Mouse (Mus musculus): ENCODE measurements around the gene 1700010B08Rik. TPM values are rescaled to one million over a fixed set of nuclear protein-coding genes. Genes with fewer than 3 reads are reported as not detected.
"Not testable (repeated sequence)": the region's sequence is repeated elsewhere in the genome, so short reads cannot be mapped to it uniquely, and the experiment has no call there.

1700010B08Rik gene
- polyA plus RNA-seq (2015; fragmentation: Nextera tagmentation; extraction: Ambion mirVana): not detected in 2 replicates

- 85% methylated on average over 6 of the region's 7 CpGs for WGBS
- H3K4me2 ChIP-seq (replicated peaks); H3K9me3 ChIP-seq; H3K4me3 ChIP-seq (replicated peaks); H3K4me1 ChIP-seq (replicated peaks); H3K36me3 ChIP-seq; H3K27ac ChIP-seq; H3K9ac ChIP-seq; H3K27me3 ChIP-seq (replicated peaks); ATAC-seq: not testable (repeated sequence)
Observed at GRCm38 (mm10) chr2:173719115-173719514, at the start of gene 1700010B08Rik. 1700010B08Rik (plus strand) TSS chr2:173719415.

- Histone ChIP-seq H3K27ac (no peak overlapping the region), H3K4me2 (replicated peaks) (no peak overlapping the region), H3K4me3 (replicated peaks) (no peak overlapping the region), H3K9ac (no peak overlapping the region), H3K9me3 (no peaks in the 10 kb centered on the region), H3K27me3 (replicated peaks) (no peaks in the 10 kb centered on the region), H3K4me1 (replicated peaks) (no peaks in the 10 kb centered on the region), H3K36me3 (no peaks in the 10 kb centered on the region)
- WGBS: 73% methylated on average over 2 of the region's 2 CpGs
- no peak for ATAC-seq
Observed at GRCm38 (mm10) chr2:173672328-173672896, 46.8 kb upstream of the 1700010B08Rik start.

- no peak overlapping the region for H3K27ac ChIP-seq
- 71% methylated on average over 1 of the region's 1 CpGs for WGBS
- H3K4me1 ChIP-seq (replicated peaks): no peaks in the 10 kb centered on the region
- H3K27me3 ChIP-seq (replicated peaks): no peaks in the 10 kb centered on the region
- no peaks in the 10 kb centered on the region for H3K9me3 ChIP-seq
- H3K9ac ChIP-seq: no peak overlapping the region
- no peaks in the 10 kb centered on the region for H3K36me3 ChIP-seq
- no peak for ATAC-seq
- no peak overlapping the region for H3K4me2 ChIP-seq (replicated peaks)
- H3K4me3 ChIP-seq (replicated peaks): no peak overlapping the region
Observed at GRCm38 (mm10) chr2:173673469-173673868, 45.7 kb upstream of the 1700010B08Rik start.

GRCm38 (mm10) chr2:173678593-173678992, 40.6 kb upstream of the 1700010B08Rik start:
- ATAC-seq: peak; percentile 76

GRCm38 (mm10) chr2:173679217-173679616, 40.0 kb upstream of the 1700010B08Rik start:
- Histone ChIP-seq H3K27me3 (replicated peaks) (no peaks in the 10 kb centered on the region), H3K27ac (no peak overlapping the region), H3K4me2 (replicated peaks) (no peak overlapping the region), H3K4me3 (replicated peaks) (no peak overlapping the region), H3K4me1 (replicated peaks) (peaks cover 9% of the 10 kb centered on the region), H3K36me3 (no peaks in the 10 kb centered on the region), H3K9me3 (no peaks in the 10 kb centered on the region), H3K9ac (no peak overlapping the region)
- ATAC-seq: no peak
- 56% methylated on average over 3 of the region's 3 CpGs for WGBS

More at GRCm38 (mm10) chr2:173678593-173678992, 40.6 kb upstream of the 1700010B08Rik start:
- Histone ChIP-seq H3K9ac (no peak overlapping the region), H3K4me1 (replicated peaks) (peaks cover 9% of the 10 kb centered on the region), H3K27ac (no peak overlapping the region), H3K27me3 (replicated peaks) (no peaks in the 10 kb centered on the region), H3K4me2 (replicated peaks) (no peak overlapping the region), H3K36me3 (no peaks in the 10 kb centered on the region), H3K4me3 (replicated peaks) (no peak overlapping the region), H3K9me3 (no peaks in the 10 kb centered on the region)
- 91% methylated on average over 2 of the region's 2 CpGs for WGBS

- Histone ChIP-seq H3K4me2 (replicated peaks) (no peak overlapping the region), H3K4me1 (replicated peaks) (peaks cover 9% of the 10 kb centered on the region), H3K4me3 (replicated peaks) (no peak overlapping the region), H3K36me3 (no peaks in the 10 kb centered on the region), H3K27me3 (replicated peaks) (no peaks in the 10 kb centered on the region), H3K9me3 (no peaks in the 10 kb centered on the region), H3K27ac (no peak overlapping the region), H3K9ac (no peak overlapping the region)
- 68% methylated on average over 1 of the region's 1 CpGs for WGBS
- no peak for ATAC-seq
Observed at GRCm38 (mm10) chr2:173680153-173680552, 39.1 kb upstream of the 1700010B08Rik start.

GRCm38 (mm10) chr2:173682773-173683172, 36.4 kb upstream of the 1700010B08Rik start:
- Histone ChIP-seq H3K27ac (no peak overlapping the region), H3K27me3 (replicated peaks) (no peaks in the 10 kb centered on the region), H3K4me2 (replicated peaks) (no peak overlapping the region), H3K4me3 (replicated peaks) (no peak overlapping the region), H3K9me3 (no peaks in the 10 kb centered on the region), H3K9ac (no peak overlapping the region), H3K36me3 (0 out of 2 replicates have a peak, but pooled peaks cover 2% of the 10 kb centered on the region), H3K4me1 (replicated peaks) (peaks cover 9% of the 10 kb centered on the region)
- WGBS: 47% methylated on average over 10 of the region's 10 CpGs
- peak; percentile 64 for ATAC-seq

GRCm38 (mm10) chr2:173685781-173686361, 33.3 kb upstream of the 1700010B08Rik start:
- H3K27me3 ChIP-seq (replicated peaks): no peaks in the 10 kb centered on the region
- peaks cover 9% of the 10 kb centered on the region for H3K4me1 ChIP-seq (replicated peaks)
- H3K27ac ChIP-seq: no peak overlapping the region
- no peaks in the 10 kb centered on the region for H3K9me3 ChIP-seq
- no peak overlapping the region for H3K4me3 ChIP-seq (replicated peaks)
- 94% methylated on average over 3 of the region's 3 CpGs for WGBS
- no peak overlapping the region for H3K9ac ChIP-seq
- no peak for ATAC-seq
- no peak overlapping the region for H3K4me2 ChIP-seq (replicated peaks)
- H3K36me3 ChIP-seq: 0 out of 2 replicates have a peak, but pooled peaks cover 2% of the 10 kb centered on the region

GRCm38 (mm10) chr2:173687363-173687762, 31.9 kb upstream of the 1700010B08Rik start:
- no peak overlapping the region for H3K4me2 ChIP-seq (replicated peaks)
- peaks cover 5% of the 10 kb centered on the region for H3K4me1 ChIP-seq (replicated peaks)
- 82% methylated on average over 5 of the region's 5 CpGs for WGBS
- no peak overlapping the region for H3K4me3 ChIP-seq (replicated peaks)
- no peaks in the 10 kb centered on the region for H3K9me3 ChIP-seq
- H3K27me3 ChIP-seq (replicated peaks): no peaks in the 10 kb centered on the region
- H3K36me3 ChIP-seq: 0 out of 2 replicates have a peak, but pooled peaks cover 2% of the 10 kb centered on the region
- no peak overlapping the region for H3K27ac ChIP-seq
- no peak overlapping the region for H3K9ac ChIP-seq
- no peak for ATAC-seq

GRCm38 (mm10) chr2:173689835-173690234, 29.4 kb upstream of the 1700010B08Rik start:
- ATAC-seq: no peak
- H3K27ac ChIP-seq: no peak overlapping the region
- H3K36me3 ChIP-seq: 0 out of 2 replicates have a peak, but pooled peaks cover 2% of the 10 kb centered on the region
- H3K4me2 ChIP-seq (replicated peaks): no peak overlapping the region
- H3K4me3 ChIP-seq (replicated peaks): no peak overlapping the region
- H3K4me1 ChIP-seq (replicated peaks): no peaks in the 10 kb centered on the region; the same call in 1 of the 2 replicates
- no peak overlapping the region for H3K9ac ChIP-seq
- no peaks in the 10 kb centered on the region for H3K27me3 ChIP-seq (replicated peaks)
- H3K9me3 ChIP-seq: no peaks in the 10 kb centered on the region

- WGBS: 65% methylated on average over 6 of the region's 6 CpGs
- H3K9ac ChIP-seq: no peak overlapping the region
- peaks cover under 1% of the 10 kb centered on the region; the same call in 1 of the 2 replicates for H3K4me1 ChIP-seq (replicated peaks)
- no peaks in the 10 kb centered on the region for H3K27me3 ChIP-seq (replicated peaks)
- no peak overlapping the region for H3K4me2 ChIP-seq (replicated peaks)
- no peak overlapping the region for H3K27ac ChIP-seq
- no peaks in the 10 kb centered on the region for H3K9me3 ChIP-seq
- H3K36me3 ChIP-seq: no peaks in the 10 kb centered on the region
- H3K4me3 ChIP-seq (replicated peaks): no peak overlapping the region
- peak; percentile 17; the same call in 1 of the 2 replicates for ATAC-seq
Observed at GRCm38 (mm10) chr2:173691748-173692147, 27.5 kb upstream of the 1700010B08Rik start.

- H3K27ac ChIP-seq: no peak overlapping the region
- no peak overlapping the region for H3K4me3 ChIP-seq (replicated peaks)
- H3K27me3 ChIP-seq (replicated peaks): no peaks in the 10 kb centered on the region
- H3K9ac ChIP-seq: no peak overlapping the region
- H3K4me1 ChIP-seq (replicated peaks): 0 out of 2 replicates have a peak, but pooled peaks cover 4% of the 10 kb centered on the region
- WGBS: 87% methylated on average over 2 of the region's 2 CpGs
- no peaks in the 10 kb centered on the region for H3K36me3 ChIP-seq
- no peaks in the 10 kb centered on the region for H3K9me3 ChIP-seq
- H3K4me2 ChIP-seq (replicated peaks): no peak overlapping the region
- ATAC-seq: no peak
Observed at GRCm38 (mm10) chr2:173692693-173693092, 26.5 kb upstream of the 1700010B08Rik start.

- no peak for ATAC-seq
- H3K27ac ChIP-seq: no peak overlapping the region
- no peak overlapping the region for H3K4me2 ChIP-seq (replicated peaks)
- no peaks in the 10 kb centered on the region for H3K9me3 ChIP-seq
- H3K9ac ChIP-seq: no peak overlapping the region
- H3K4me3 ChIP-seq (replicated peaks): no peak overlapping the region
- no peaks in the 10 kb centered on the region for H3K27me3 ChIP-seq (replicated peaks)
- 83% methylated on average over 3 of the region's 3 CpGs for WGBS
- H3K4me1 ChIP-seq (replicated peaks): 0 out of 2 replicates have a peak, but pooled peaks cover 9% of the 10 kb centered on the region
- peaks cover 8% of the 10 kb centered on the region; the same call in 1 of the 2 replicates for H3K36me3 ChIP-seq
Observed at GRCm38 (mm10) chr2:173698850-173699249, 20.4 kb upstream of the 1700010B08Rik start.
